Mouse (Mus musculus) CH12.LX (cell line): ENCODE measurements around the gene Nop53. TPM values are rescaled to one million over a fixed set of nuclear protein-coding genes. Genes with fewer than 3 reads are reported as not detected.

Experiments
- DNase-seq: peaks from one replicate; pipeline ENCODE4 v3.0.0-alpha.2; 2013; ENCODE audit errors: extremely low read depth
- H3K27ac ChIP-seq: 2 replicates; pipeline ENCODE4 v1.5.1; 2012; ENCODE audit warnings: low read depth, mild to moderate bottlenecking, control low read depth, moderate library complexity; ENCODE audit not compliant: insufficient read depth
- H3K27me3 ChIP-seq: replicated peaks from 2 replicates; pipeline ENCODE3; 2012; ENCODE audit warnings: inconsistent platforms
- H3K36me3 ChIP-seq, 2 experiments: replicated peaks in 1 of 2; 2 replicates each; pipeline versions ENCODE3 to v1.6.1; 2012; ENCODE audit warnings: inconsistent platforms in 1 of 2, low read length in 1 of 2, mild to moderate bottlenecking in 1 of 2, mixed read lengths in 1 of 2, moderate library complexity in 1 of 2; ENCODE audit not compliant: control insufficient read depth in 1 of 2, insufficient read depth in 1 of 2
- H3K4me1 ChIP-seq, 2 experiments: 2 replicates each; pipeline ENCODE4 v1.6.1; 2012; ENCODE audit warnings: inconsistent platforms in 1 of 2, moderate library complexity in 1 of 2; ENCODE audit not compliant: insufficient read depth in 2 of 2, control insufficient read depth in 1 of 2
- H3K4me2 ChIP-seq: 2 replicates; pipeline ENCODE4 v1.6.1; 2012; ENCODE audit warnings: low read depth, mild to moderate bottlenecking, control low read depth; ENCODE audit not compliant: poor library complexity, insufficient read depth, severe bottlenecking
- H3K4me3 ChIP-seq, 3 experiments: fragments of 150-350 bp in 1 of 3; sonication (generic) in 1 of 3; replicated peaks in 1 of 3; 2 replicates each; pipeline versions ENCODE3 to v1.5.1; 2011 to 2012; ENCODE audit warnings: low read depth in 2 of 3, low read length in 2 of 3, mild to moderate bottlenecking in 2 of 3, moderate library complexity in 2 of 3, control low read depth in 1 of 3, improper control_type of control experiment in 1 of 3, inconsistent platforms in 1 of 3, mixed read lengths in 1 of 3; ENCODE audit not compliant: poor library complexity in 1 of 3
- H3K79me2 ChIP-seq: replicated peaks from 2 replicates; pipeline ENCODE4 v1.6.1; 2012; ENCODE audit warnings: mild to moderate bottlenecking, moderate library complexity; ENCODE audit not compliant: control insufficient read depth, poor library complexity, insufficient read depth, severe bottlenecking; ENCODE audit errors: extremely low read depth
- H3K9ac ChIP-seq: 2 replicates; pipeline ENCODE4 v1.6.1; 2012; ENCODE audit warnings: low read depth, mild to moderate bottlenecking, control low read depth, moderate library complexity; ENCODE audit not compliant: insufficient read depth
- H3K9me3 ChIP-seq: replicated peaks from 2 replicates; pipeline ENCODE3; 2012; ENCODE audit warnings: low read length, inconsistent platforms, mixed read lengths
- BHLHE40 ChIP-seq: IDR thresholded peaks from 2 replicates; pipeline ENCODE4 v1.6.1; 2011; ENCODE audit warnings: mild to moderate bottlenecking, low read depth, low read length, improper control_type of control experiment
- CHD1 ChIP-seq: IDR thresholded peaks from 2 replicates; pipeline ENCODE4 v1.6.1; 2012; ENCODE audit warnings: low read depth, low read length, improper control_type of control experiment, inconsistent platforms
- CHD2 ChIP-seq: IDR thresholded peaks from 2 replicates; pipeline ENCODE4 v1.6.1; 2011; ENCODE audit warnings: low read length, improper control_type of control experiment
- ELF1 ChIP-seq: IDR thresholded peaks from 2 replicates; pipeline ENCODE4 v1.6.1; 2014; ENCODE audit warnings: low read depth, mild to moderate bottlenecking, inconsistent platforms, low read length, improper control_type of control experiment
- EP300 ChIP-seq: IDR thresholded peaks from 2 replicates; pipeline ENCODE4 v1.6.1; 2011; ENCODE audit warnings: low read length, improper control_type of control experiment
- ETS1 ChIP-seq: conservative IDR thresholded peaks from 2 replicates; pipeline ENCODE4 v1.6.1; 2012; ENCODE audit warnings: low read depth, mild to moderate bottlenecking, inconsistent platforms, low read length, improper control_type of control experiment, moderate library complexity
- GABPA ChIP-seq: IDR thresholded peaks from 2 replicates; pipeline ENCODE4 v1.6.1; 2012; ENCODE audit warnings: low read depth, low read length, improper control_type of control experiment, inconsistent platforms; ENCODE audit not compliant: insufficient replicate concordance
- IRF4 ChIP-seq: IDR thresholded peaks from 2 replicates; pipeline ENCODE4 v1.6.1; 2014; ENCODE audit warnings: low read depth, mild to moderate bottlenecking, inconsistent platforms, low read length, improper control_type of control experiment
- JUN ChIP-seq: IDR thresholded peaks from 2 replicates; pipeline ENCODE4 v1.6.1; 2011; ENCODE audit warnings: low read depth, mild to moderate bottlenecking, low read length, improper control_type of control experiment, moderate library complexity; ENCODE audit not compliant: insufficient read depth
- KAT2A ChIP-seq: IDR thresholded peaks from 2 replicates; pipeline ENCODE4 v1.6.1; 2012; ENCODE audit warnings: low read length, improper control_type of control experiment, inconsistent platforms; ENCODE audit not compliant: insufficient replicate concordance
- MAFK ChIP-seq: IDR thresholded peaks from 2 replicates; pipeline ENCODE4 v1.6.1; 2011; ENCODE audit warnings: low read length, improper control_type of control experiment; ENCODE audit not compliant: insufficient replicate concordance
- MAX ChIP-seq: IDR thresholded peaks from 2 replicates; pipeline ENCODE4 v1.6.1; 2011; ENCODE audit warnings: low read length, improper control_type of control experiment
- MAZ ChIP-seq: IDR thresholded peaks from 2 replicates; pipeline ENCODE4 v1.6.1; 2012; ENCODE audit warnings: low read depth, mild to moderate bottlenecking, inconsistent platforms, low read length, improper control_type of control experiment, moderate library complexity
- MEF2A ChIP-seq: IDR thresholded peaks from 2 replicates; pipeline ENCODE4 v1.6.1; 2014; ENCODE audit warnings: low read depth, mild to moderate bottlenecking, inconsistent platforms, low read length, improper control_type of control experiment, borderline replicate concordance
- MXI1 ChIP-seq: IDR thresholded peaks from 2 replicates; pipeline ENCODE4 v1.6.1; 2011; ENCODE audit warnings: mild to moderate bottlenecking, low read depth, low read length, improper control_type of control experiment
- NELFE ChIP-seq: IDR thresholded peaks from 2 replicates; pipeline ENCODE4 v1.6.1; 2011; ENCODE audit warnings: low read depth, low read length, improper control_type of control experiment
- NRF1 ChIP-seq: IDR thresholded peaks from 2 replicates; pipeline ENCODE4 v1.6.1; 2014; ENCODE audit warnings: low read depth, mild to moderate bottlenecking, inconsistent platforms, low read length, improper control_type of control experiment, moderate library complexity
- POLR2A ChIP-seq: IDR thresholded peaks from 2 replicates; pipeline ENCODE4 v1.6.1; 2011; ENCODE audit warnings: low read depth, mild to moderate bottlenecking, improper control_type of control experiment, low read length
- RAD21 ChIP-seq: IDR thresholded peaks from 2 replicates; pipeline ENCODE4 v1.6.1; 2011; ENCODE audit warnings: low read depth, mild to moderate bottlenecking, low read length, improper control_type of control experiment, moderate library complexity
- SIN3A ChIP-seq: IDR thresholded peaks from 2 replicates; pipeline ENCODE4 v1.6.1; 2012; ENCODE audit warnings: low read length, improper control_type of control experiment, inconsistent platforms
- TBP ChIP-seq: conservative IDR thresholded peaks from 2 replicates; pipeline ENCODE4 v1.6.1; 2011; ENCODE audit warnings: low read depth, low read length, improper control_type of control experiment
- TCF12 ChIP-seq: IDR thresholded peaks from 2 replicates; pipeline ENCODE4 v1.6.1; 2014; ENCODE audit warnings: low read depth, mild to moderate bottlenecking, inconsistent platforms, low read length, improper control_type of control experiment
- UBTF ChIP-seq: IDR thresholded peaks from 2 replicates; pipeline ENCODE4 v1.6.1; 2012; ENCODE audit warnings: low read depth, mild to moderate bottlenecking, inconsistent platforms, low read length, improper control_type of control experiment, moderate library complexity
- USF1 ChIP-seq: IDR thresholded peaks from 2 replicates; pipeline ENCODE4 v1.6.1; 2014; ENCODE audit warnings: low read depth, mild to moderate bottlenecking, inconsistent platforms, low read length, improper control_type of control experiment
- USF2 ChIP-seq: conservative IDR thresholded peaks from 2 replicates; pipeline ENCODE4 v1.6.1; 2011; ENCODE audit warnings: low read depth, low read length, improper control_type of control experiment
- ZC3H11A ChIP-seq: IDR thresholded peaks from 2 replicates; pipeline ENCODE4 v1.6.1; 2012; ENCODE audit warnings: low read depth, mild to moderate bottlenecking, inconsistent platforms, low read length, improper control_type of control experiment
- ZMIZ1 ChIP-seq: IDR thresholded peaks from 2 replicates; pipeline ENCODE4 v1.6.1; 2012; ENCODE audit warnings: low read depth, mild to moderate bottlenecking, inconsistent platforms, low read length, improper control_type of control experiment
- ZNF384 ChIP-seq: IDR thresholded peaks from 2 replicates; pipeline ENCODE4 v1.6.1; 2012; ENCODE audit warnings: low read depth, low read length, improper control_type of control experiment, inconsistent platforms
- dilution Hi-C: fragments of 300-500 bp; cut with MboI; formaldehyde crosslinking; loops from 2 replicates; pipeline ENCODE4 v1.14.3; 2020; ENCODE audit warnings: low sequenced_read_pairs; ENCODE audit not compliant: extremely low pct_unique_long_range_greater_than_20kb, extremely low pct_ligation_motif_present
- in situ Hi-C: fragments of 300-500 bp; cut with MboI; formaldehyde crosslinking; loops from 3 replicates; pipeline ENCODE4 v1.14.3; 2019; ENCODE audit warnings: low sequenced_read_pairs, low pct_ligation_motif_present, low pct_unique_long_range_greater_than_20kb, mixed read lengths
- polyA plus RNA-seq: library from polyadenylated mRNA; unstranded; fragments of >175 nt; gene quantifications from 2 replicates; pipeline ENCODE4 v1.2.1, GENCODE M21; 2012; ENCODE audit warnings: low read depth; ENCODE audit not compliant: insufficient read length
- total RNA-seq, 2 experiments: library from RNA; depleted of rRNA; stranded (reverse); fragments of 300-350 nt in 1 of 2; fragments of >200 nt in 1 of 2; gene quantifications; 2 replicates each; pipeline ENCODE4 v1.2.3; 2012 to 2014

Nop53 gene
- total and polyA plus RNA-seq, 3 experiments: 199 to 310 (median 291) TPM

- Histone ChIP-seq H3K27me3 (peaks cover 11% of the 10 kb centered on the region), H3K27ac (peak within 1 kb of the TSS; percentile 69), H3K4me2 (peak within 1 kb of the TSS; percentile 86), H3K4me1 (peaks cover 16 to 26% of the 10 kb centered on the region in 2 experiments), H3K36me3 (peaks cover 25 to 32% of the 10 kb centered on the region in 2 experiments), H3K79me2 (peaks cover 22% of the 10 kb centered on the region), H3K9ac (peak within 1 kb of the TSS; percentile 88), H3K9me3 (no peaks in the 10 kb centered on the region), H3K4me3 (peak within 1 kb of the TSS; percentile 81 to 84 (median 81))
- dilution Hi-C loops: no loop called here
- no peak for TF ChIP-seq IRF4
- peak; percentile 62; the same call in 1 of the 2 replicates for TF ChIP-seq ZMIZ1
- peak; percentile 94 for TF ChIP-seq BHLHE40
- peak; percentile 75 for TF ChIP-seq NELFE
- no peak for TF ChIP-seq ZC3H11A
- peak; percentile 2; the same call in 1 of the 2 replicates for TF ChIP-seq TCF12
- TF ChIP-seq NRF1: peak; percentile 44; the same call in 1 of the 2 replicates
- peak; percentile 99 for TF ChIP-seq CHD1
- TF ChIP-seq UBTF: no peak
- peak; percentile 91 for TF ChIP-seq POLR2A
- peak; percentile 90 for TF ChIP-seq TBP
- TF ChIP-seq MXI1: 0 out of 2 replicates have a peak, but pooled peaks have one; percentile 23
- DNase-seq: peak; percentile 92
- in situ Hi-C loops: no loop called here
Measured at GRCm38 (mm10) chr7:15922220-15922773, 23.6 kb downstream of the Nop53 start, which contains the start of gene Selenow. Gene Selenow, minus strand, starts transcription at chr7:15922402.

GRCm38 (mm10) chr7:15921796-15922195, 24.1 kb downstream of the Nop53 start:
- H3K4me1 ChIP-seq: peaks cover 16 to 26% of the 10 kb centered on the region in 2 experiments
- peaks cover 22% of the 10 kb centered on the region for H3K79me2 ChIP-seq
- DNase-seq: peak; percentile 90
- dilution Hi-C loops: no loop called here
- H3K9ac ChIP-seq: peak overlapping the region; percentile 88
- peak overlapping the region; percentile 69 for H3K27ac ChIP-seq
- in situ Hi-C loops: no loop called here
- H3K27me3 ChIP-seq: peaks cover 11% of the 10 kb centered on the region
- peak overlapping the region; percentile 81 to 84 (median 81) for H3K4me3 ChIP-seq
- peak overlapping the region; percentile 86; the same call in 1 of the 2 replicates for H3K4me2 ChIP-seq
- H3K9me3 ChIP-seq: no peaks in the 10 kb centered on the region
- TF ChIP-seq SIN3A: peak; percentile 89
- TF ChIP-seq ZC3H11A: no peak
- no peak for TF ChIP-seq MAFK
- TF ChIP-seq POLR2A: no peak
- peak; percentile 53; the same call in 1 of the 2 replicates for TF ChIP-seq MEF2A
- no peak for TF ChIP-seq JUN
- TF ChIP-seq ZNF384: no peak
- peak; percentile 93 for TF ChIP-seq MXI1
- peak; percentile 68 for TF ChIP-seq EP300
- TF ChIP-seq USF2: peak; percentile 93
- TF ChIP-seq CHD1: no peak
- TF ChIP-seq MAZ: peak; percentile 90
- peak; percentile 86 for TF ChIP-seq ETS1
- no peak for TF ChIP-seq GABPA
- TF ChIP-seq ELF1: peak; percentile 4; the same call in 1 of the 2 replicates
- TF ChIP-seq USF1: peak; percentile 93
- TF ChIP-seq RAD21: no peak
- peak; percentile 86 for TF ChIP-seq CHD2
- TF ChIP-seq KAT2A: 0 out of 2 replicates have a peak, but pooled peaks have one; percentile 48
- TF ChIP-seq MAX: peak; percentile 96
- TF ChIP-seq BHLHE40: peak; percentile 96
- peak; percentile 94 for TF ChIP-seq IRF4
- TF ChIP-seq, all 38 proteins: peak for 14
- peaks cover 30 to 37% of the 10 kb centered on the region in 2 experiments for H3K36me3 ChIP-seq
